Mouse (Mus musculus): ENCODE data around the gene Akr1cl.

The Akr1cl gene

GRCm38 (mm10) chr1:64986120-64986519 is 46.4 kb downstream of the Akr1cl start:
- no peak for DNase-seq

- DNase-seq, result no peak
Measured at GRCm38 (mm10) chr1:64983247-64983646, 49.3 kb downstream of the Akr1cl start.

- DNase-seq, result no peak
Measured at GRCm38 (mm10) chr1:64978321-64978799, 54.2 kb downstream of the Akr1cl start.

- DNase-seq, result no peak
Measured at GRCm38 (mm10) chr1:64975346-64975745, 57.2 kb downstream of the Akr1cl start.

GRCm38 (mm10) chr1:64970685-64971084 is 61.9 kb downstream of the Akr1cl start:
- DNase-seq, result no peak
